Mouse (Mus musculus) kidney, embryonic 16.5 days (tissue): ENCODE measurements around the gene Pigo. TPM values are rescaled to one million over a fixed set of nuclear protein-coding genes. Genes with fewer than 3 reads are reported as not detected.
"Not testable (repeated sequence)": the region's sequence is repeated elsewhere in the genome, so short reads cannot be mapped to it uniquely, and the experiment has no call there.

Source experiments
- ATAC-seq: fragments of 200-750 bp; cut with Nextera tagmentation; 2 replicates; pipeline ENCODE4 v1.8.0; 2017; ENCODE audit warnings: moderate TSS enrichment; ENCODE audit not compliant: low FRiP score, low TSS enrichment
- H3K27ac ChIP-seq: fragments of 300-500 bp; sonication (generic); 2 replicates; pipeline ENCODE4 v1.5.1; 2014; ENCODE audit warnings: low read length
- H3K27me3 ChIP-seq: fragments of 300-500 bp; sonication (generic); 2 replicates; pipeline ENCODE4 v1.6.1; 2014; ENCODE audit warnings: low read length, control low read depth, mixed read lengths; ENCODE audit not compliant: insufficient read depth
- H3K36me3 ChIP-seq: fragments of 300-500 bp; sonication (generic); 2 replicates; pipeline ENCODE4 v1.6.1; 2014; ENCODE audit warnings: low read length, control low read depth, mixed read lengths; ENCODE audit not compliant: insufficient read depth
- H3K4me1 ChIP-seq: fragments of 300-500 bp; sonication (generic); 2 replicates; pipeline ENCODE4 v1.6.1; 2014; ENCODE audit warnings: low read length, control low read depth, mixed read lengths; ENCODE audit not compliant: insufficient read depth
- H3K4me2 ChIP-seq: fragments of 300-500 bp; sonication (generic); replicated peaks from 2 replicates; pipeline ENCODE4 v1.6.1; 2014; ENCODE audit warnings: low read depth, low read length
- H3K4me3 ChIP-seq: fragments of 300-500 bp; sonication (generic); 2 replicates; pipeline ENCODE4 v1.5.1; 2014; ENCODE audit warnings: mild to moderate bottlenecking, low read length
- H3K9ac ChIP-seq: fragments of 300-500 bp; sonication (generic); replicated peaks from 2 replicates; pipeline ENCODE4 v1.6.1; 2014; ENCODE audit warnings: low read length
- H3K9me3 ChIP-seq: fragments of 300-500 bp; sonication (generic); 2 replicates; pipeline ENCODE4 v1.6.1; 2016; ENCODE audit warnings: low read length, control low read depth
- WGBS: fragments of 180-500 bp; shearing (Covaris S2); extraction: QIAGEN DNeasy Blood & Tissue Kit; methylation state at CpG from one replicate; pipeline ENCODE4 v1.1.7; 2014; 5-methylcytosine and 5-hydroxymethylcytosine counted together
- polyA plus RNA-seq: library from polyadenylated mRNA; unstranded; fragments of >200 nt; fragmentation: Nextera tagmentation; extraction: Ambion mirVana; gene quantifications from 2 replicates; pipeline ENCODE4 v1.2.1, GENCODE M21; 2015

Gene Pigo
- polyA plus RNA-seq, 1 experiment from 2014 or later = 32.2 TPM

DNA sequence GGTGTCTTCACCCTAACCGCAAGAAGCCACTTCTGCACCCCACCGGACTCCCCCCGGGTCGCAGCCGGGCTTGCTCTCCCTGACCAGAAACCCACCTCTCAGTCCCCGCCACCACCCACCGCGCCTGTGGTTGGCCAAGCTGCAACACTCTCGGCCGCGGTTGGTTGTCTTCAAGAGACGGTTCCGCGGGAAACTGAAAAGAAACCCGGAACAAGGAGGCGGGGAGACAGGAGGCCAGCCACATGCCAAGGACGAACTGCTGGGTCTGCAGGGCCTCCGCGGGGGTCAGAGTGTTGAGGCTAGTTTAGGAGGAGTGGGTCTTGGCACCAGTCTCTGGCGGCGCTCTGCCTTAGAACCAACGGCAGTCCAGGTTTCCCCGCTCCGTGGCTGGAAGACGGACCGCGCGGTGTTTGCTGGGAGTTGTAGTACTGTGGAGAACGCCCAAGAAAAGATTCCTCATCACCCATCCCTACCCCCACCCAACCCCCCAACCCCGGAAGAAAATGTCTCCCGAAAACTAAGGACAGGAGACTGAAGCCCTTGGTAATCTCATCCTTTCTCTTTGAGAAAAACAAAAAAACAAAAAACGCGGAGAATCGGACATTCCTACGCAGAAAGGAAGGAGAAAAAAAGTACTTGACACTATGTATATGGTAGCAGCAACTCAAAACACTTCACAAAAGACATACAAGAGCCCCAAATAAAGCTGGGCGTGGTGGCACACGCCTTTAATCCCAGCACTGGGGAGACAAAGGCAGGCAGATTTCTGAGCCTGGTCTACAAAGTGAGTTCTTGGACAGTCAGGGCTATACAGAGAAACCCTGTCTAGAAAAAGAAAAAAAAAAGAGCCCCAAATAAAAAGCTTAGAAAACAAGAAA is 15.2 kb downstream of the Pigo start, which contains the start of gene Fancg:
Fancg (minus strand) TSS at position 346 of the 878 bp plus-strand sequence.
- Histone ChIP-seq H3K4me2 (peak within 1 kb of the TSS; percentile 77), H3K4me3 (peak within 1 kb of the TSS; percentile 89), H3K27ac (peak within 1 kb of the TSS; percentile 57; the same call in 1 of the 2 replicates), H3K9me3 (no peaks in the 10 kb centered on the region), H3K4me1 (peaks cover 10% of the 10 kb centered on the region; the same call in 1 of the 2 replicates), H3K27me3 (no peaks in the 10 kb centered on the region), H3K9ac (peak within 1 kb of the TSS; percentile 70), H3K36me3 (no peaks in the 10 kb centered on the region)
- peak; percentile 87 for ATAC-seq
- WGBS = under 1% methylated on average over 37 of the region's 37 CpGs

DNA sequence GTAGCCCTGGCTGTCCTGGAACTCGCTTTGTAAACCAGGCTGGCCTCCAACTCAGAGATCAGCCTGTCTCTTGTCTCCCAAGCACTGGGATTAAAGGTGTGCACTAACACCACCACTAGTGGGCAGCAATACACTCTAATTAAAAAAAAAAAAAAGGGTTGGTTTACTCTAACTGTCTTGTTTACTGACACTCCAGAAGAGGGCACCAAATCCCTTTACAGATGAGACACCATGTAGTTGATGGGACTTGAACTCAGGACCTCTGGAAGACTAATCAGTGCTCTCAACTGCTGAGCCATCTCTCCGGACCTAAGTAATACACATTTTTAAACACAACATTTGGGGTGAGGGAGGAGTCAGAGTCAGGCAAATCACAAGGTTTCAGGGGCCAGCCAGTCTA is 19.9 kb downstream of the Pigo start:
- H3K27me3 ChIP-seq = no peaks in the 10 kb centered on the region
- H3K4me1 ChIP-seq = peaks cover 10% of the 10 kb centered on the region; the same call in 1 of the 2 replicates
- no peak overlapping the region for H3K27ac ChIP-seq
- WGBS = 61% methylated on average over 2 of the region's 2 CpGs
- H3K4me3 ChIP-seq = no peak overlapping the region
- no peak overlapping the region for H3K9ac ChIP-seq
- no peaks in the 10 kb centered on the region for H3K9me3 ChIP-seq
- no peak for ATAC-seq
- no peaks in the 10 kb centered on the region for H3K36me3 ChIP-seq
- H3K4me2 ChIP-seq = no peak overlapping the region

- Histone ChIP-seq H3K27ac (no peak overlapping the region), H3K4me1 (peaks cover 10% of the 10 kb centered on the region; the same call in 1 of the 2 replicates), H3K4me2 (no peak overlapping the region), H3K27me3 (no peaks in the 10 kb centered on the region), H3K9ac (no peak overlapping the region), H3K9me3 (no peaks in the 10 kb centered on the region), H3K4me3 (no peak overlapping the region), H3K36me3 (no peaks in the 10 kb centered on the region)
- no peak for ATAC-seq
- 94% methylated on average over 3 of the region's 3 CpGs for WGBS
Measured at GRCm38 (mm10) chr4:43004951-43005350, 20.7 kb downstream of the Pigo start.

GRCm38 (mm10) chr4:43002756-43003439 is 22.7 kb downstream of the Pigo start:
- Histone ChIP-seq H3K4me3 (no peak overlapping the region), H3K4me1 (peaks cover 12% of the 10 kb centered on the region), H3K27me3 (no peaks in the 10 kb centered on the region), H3K9me3 (no peaks in the 10 kb centered on the region), H3K4me2 (no peak overlapping the region), H3K9ac (0 out of 2 replicates have a peak overlapping the region, but pooled peaks have one; percentile 6), H3K27ac (no peak overlapping the region), H3K36me3 (no peaks in the 10 kb centered on the region)
- WGBS = 76% methylated on average over 12 of the region's 12 CpGs
- no peak for ATAC-seq

- WGBS = 86% methylated on average over 2 of the region's 2 CpGs
- ATAC-seq = no peak
- H3K9me3 ChIP-seq = no peaks in the 10 kb centered on the region
- H3K4me3 ChIP-seq = no peak overlapping the region
- H3K27ac ChIP-seq = peak overlapping the region; percentile 93; the same call in 1 of the 2 replicates
- H3K27me3 ChIP-seq = no peaks in the 10 kb centered on the region
- H3K9ac ChIP-seq = no peak overlapping the region
- peaks cover 22% of the 10 kb centered on the region for H3K4me1 ChIP-seq
- no peak overlapping the region for H3K4me2 ChIP-seq
- H3K36me3 ChIP-seq = no peaks in the 10 kb centered on the region
Measured at GRCm38 (mm10) chr4:43001272-43001671, 24.3 kb downstream of the Pigo start.

DNA sequence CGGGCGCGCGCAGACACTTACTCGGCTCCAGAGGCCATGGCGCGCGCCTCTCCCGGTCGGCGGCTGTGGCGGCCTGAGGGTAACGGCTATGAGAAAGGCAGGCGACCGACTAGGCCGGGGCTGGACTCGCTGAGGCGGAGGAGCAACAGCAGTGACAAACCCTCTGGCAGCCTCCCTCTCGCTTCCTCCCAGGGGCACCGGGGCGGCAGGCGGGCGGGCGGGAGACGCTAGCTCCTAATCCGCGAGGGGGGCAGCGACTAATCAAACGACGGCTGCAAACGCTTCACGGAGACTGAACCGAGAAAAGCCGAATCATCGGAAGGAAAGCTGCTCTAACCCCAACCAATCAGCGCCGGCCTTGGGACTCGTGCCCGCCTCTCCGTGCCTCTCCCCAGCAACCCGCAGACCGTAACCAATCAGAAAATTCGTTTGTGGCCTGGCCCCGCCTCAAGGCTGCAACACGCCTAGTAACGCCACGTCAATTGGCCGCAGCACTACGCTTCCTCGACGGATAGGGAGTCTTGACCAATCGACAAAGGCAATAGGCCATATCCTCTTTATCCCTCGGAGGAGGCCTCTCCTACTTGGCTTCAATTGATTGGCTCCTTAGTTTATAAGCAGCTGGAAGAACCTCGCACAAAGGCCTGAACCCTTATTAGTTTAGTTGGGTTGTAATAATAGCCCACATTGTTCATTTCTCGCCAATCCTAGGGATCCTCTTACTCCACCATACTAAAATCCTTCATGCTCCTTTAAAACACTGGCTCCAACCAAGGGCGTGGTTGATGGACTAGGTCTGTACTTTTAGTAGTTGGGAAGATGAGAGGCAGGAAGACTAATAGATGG is 25.3 kb downstream of the Pigo start, which contains the start of gene Vcp:
Vcp (minus strand) TSS at position 367 of the 846 bp plus-strand sequence.
- H3K36me3 ChIP-seq, H3K9me3 ChIP-seq, H3K27me3 ChIP-seq: not testable (repeated sequence)
- Histone ChIP-seq H3K4me3 (peak within 1 kb of the TSS; percentile 74), H3K4me2 (peak within 1 kb of the TSS; percentile 86), H3K27ac (peak within 1 kb of the TSS; percentile 100), H3K4me1 (peaks cover 22% of the 10 kb centered on the region), H3K9ac (peak within 1 kb of the TSS; percentile 85)
- under 1% methylated on average over 50 of the region's 56 CpGs for WGBS
- ATAC-seq = peak; percentile 99

DNA sequence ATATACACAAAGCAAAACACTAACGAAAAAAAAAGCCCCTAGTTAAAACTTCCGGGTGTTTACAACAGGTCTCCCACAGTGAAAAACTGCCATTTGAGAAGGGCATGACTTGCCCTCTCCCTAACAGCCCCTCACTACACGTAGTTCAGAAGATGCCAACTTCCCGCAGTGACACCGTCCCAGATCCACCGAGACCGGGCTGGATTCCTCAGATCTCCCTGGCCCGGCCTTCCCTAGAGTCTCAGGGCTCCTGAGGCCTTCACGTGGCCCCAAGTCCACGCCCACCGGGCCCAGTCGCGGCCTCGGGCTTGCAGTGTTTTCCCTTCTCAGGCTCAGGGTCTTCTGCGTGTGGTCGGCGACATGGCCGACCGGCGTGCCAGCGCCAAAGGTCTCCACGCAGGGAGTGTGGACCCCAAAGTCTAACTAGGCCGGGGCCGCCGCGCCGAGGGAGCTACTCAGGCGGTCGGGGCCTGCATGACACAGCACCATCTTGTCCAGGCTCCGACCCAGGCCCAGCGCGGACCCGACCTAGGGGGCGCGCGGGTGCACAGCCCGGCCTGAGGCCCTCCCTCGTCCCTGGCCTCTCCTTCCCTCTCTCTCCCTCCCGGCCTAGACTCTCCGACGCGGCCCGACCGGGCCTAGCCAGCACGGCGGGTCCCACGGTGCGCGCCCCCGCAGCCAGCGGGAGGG is 26.0 kb downstream of the Pigo start:
- ATAC-seq = peak; percentile 91
- H3K4me3 ChIP-seq = peak overlapping the region; percentile 74
- under 1% methylated on average over 51 of the region's 51 CpGs for WGBS
- H3K9me3 ChIP-seq = no peaks in the 10 kb centered on the region
- H3K36me3 ChIP-seq = peaks cover 9% of the 10 kb centered on the region
- H3K27ac ChIP-seq = peak overlapping the region; percentile 100
- H3K4me2 ChIP-seq = peak overlapping the region; percentile 86
- no peaks in the 10 kb centered on the region for H3K27me3 ChIP-seq
- peak overlapping the region; percentile 85 for H3K9ac ChIP-seq
- H3K4me1 ChIP-seq = peaks cover 22% of the 10 kb centered on the region

DNA sequence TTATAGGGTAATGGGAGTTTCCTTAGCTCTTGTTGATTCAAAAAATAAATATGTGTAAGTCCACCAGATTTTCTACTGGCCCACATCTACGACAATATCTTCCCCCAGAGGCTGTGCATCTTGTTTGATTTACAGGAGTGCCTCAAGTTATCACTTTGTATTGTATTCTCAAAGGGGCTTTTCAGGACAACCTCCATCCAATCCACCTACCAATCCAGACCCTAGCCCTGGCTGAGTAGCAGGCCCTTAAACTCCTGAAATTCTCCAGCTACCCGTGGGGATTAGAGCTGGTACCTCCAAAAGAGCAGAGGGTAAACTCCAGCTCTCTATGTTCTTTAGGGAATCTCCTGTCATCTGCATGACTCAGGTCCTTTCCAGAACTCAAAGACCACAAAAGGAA is 27.6 kb downstream of the Pigo start:
- H3K9ac ChIP-seq = peak overlapping the region; percentile 85; the same call in 1 of the 2 replicates
- no peak for ATAC-seq
- 50% methylated on average over 2 of the region's 2 CpGs for WGBS

DNA sequence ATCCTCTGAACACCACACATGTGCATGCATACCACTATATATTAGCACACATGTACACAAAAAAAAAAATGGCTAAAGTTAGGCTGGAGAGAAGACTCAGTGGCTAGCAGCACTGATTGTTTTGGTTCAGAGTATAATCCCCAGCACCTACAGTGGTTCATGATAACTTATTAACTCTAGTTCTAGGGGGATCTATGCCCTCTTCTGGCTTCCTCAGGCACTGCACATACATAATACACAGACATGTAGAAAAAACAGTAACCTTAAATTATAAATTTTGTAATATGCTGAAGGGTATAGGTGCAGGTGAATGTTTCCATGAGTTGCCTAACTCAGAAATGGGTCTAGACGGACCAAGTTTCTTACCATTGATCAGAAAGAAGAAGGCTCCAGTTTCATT is 37.3 kb downstream of the Pigo start:
- no peak for ATAC-seq
- no peaks in the 10 kb centered on the region for H3K27me3 ChIP-seq
- H3K36me3 ChIP-seq = peaks cover 87% of the 10 kb centered on the region
- no peak overlapping the region for H3K4me2 ChIP-seq
- H3K4me1 ChIP-seq = no peaks in the 10 kb centered on the region
- no peak overlapping the region for H3K9ac ChIP-seq
- H3K27ac ChIP-seq = no peak overlapping the region
- 81% methylated on average over 1 of the region's 1 CpGs for WGBS
- no peak overlapping the region for H3K4me3 ChIP-seq
- no peaks in the 10 kb centered on the region for H3K9me3 ChIP-seq

More for the DNA sequence above, 27.6 kb downstream of the Pigo start:
- peak overlapping the region; percentile 86 for H3K4me2 ChIP-seq
- no peaks in the 10 kb centered on the region for H3K27me3 ChIP-seq
- peak overlapping the region; percentile 74; the same call in 1 of the 2 replicates for H3K4me3 ChIP-seq
- H3K9me3 ChIP-seq = no peaks in the 10 kb centered on the region
- H3K27ac ChIP-seq = no peak overlapping the region
- H3K36me3 ChIP-seq = peaks cover 25% of the 10 kb centered on the region
- peaks cover 22% of the 10 kb centered on the region for H3K4me1 ChIP-seq
